Mouse (Mus musculus) limb, embryonic 15.5 days (tissue): ENCODE measurements around the gene Fzd9. TPM values are rescaled to one million over a fixed set of nuclear protein-coding genes. Genes with fewer than 3 reads are reported as not detected.

Experiments
- ATAC-seq: fragments of 200-750 bp; cut with Nextera tagmentation; 2 replicates; pipeline ENCODE4 v1.8.0; 2017; ENCODE audit warnings: low read depth, moderate TSS enrichment; ENCODE audit not compliant: insufficient number of reproducible peaks, low FRiP score, low TSS enrichment
- H3K27ac ChIP-seq: fragments of 300-500 bp; sonication (generic); 2 replicates; pipeline ENCODE4 v1.5.1; 2015; ENCODE audit warnings: moderate library complexity, mild to moderate bottlenecking, inconsistent platforms
- H3K27me3 ChIP-seq: fragments of 300-500 bp; sonication (generic); 2 replicates; pipeline ENCODE4 v1.6.1; 2015; ENCODE audit warnings: inconsistent platforms
- H3K36me3 ChIP-seq: fragments of 300-500 bp; sonication (generic); 2 replicates; pipeline ENCODE4 v1.6.1; 2015; ENCODE audit warnings: inconsistent platforms
- H3K4me1 ChIP-seq: fragments of 300-500 bp; sonication (generic); 2 replicates; pipeline ENCODE4 v1.6.1; 2015; ENCODE audit warnings: inconsistent platforms
- H3K4me2 ChIP-seq: fragments of 300-500 bp; sonication (generic); 2 replicates; pipeline ENCODE4 v1.6.1; 2015; ENCODE audit warnings: mild to moderate bottlenecking, inconsistent platforms
- H3K4me3 ChIP-seq: fragments of 300-500 bp; sonication (generic); 2 replicates; pipeline ENCODE4 v1.5.1; 2015; ENCODE audit warnings: mild to moderate bottlenecking, inconsistent platforms
- H3K9ac ChIP-seq: fragments of 300-500 bp; sonication (generic); 2 replicates; pipeline ENCODE4 v1.6.1; 2015; ENCODE audit warnings: inconsistent platforms
- H3K9me3 ChIP-seq: fragments of 300-500 bp; sonication (generic); 2 replicates; pipeline ENCODE4 v1.6.1; 2016; ENCODE audit warnings: inconsistent platforms
- WGBS: fragments of 180-500 bp; shearing (Covaris S2); methylation state at CpG from one replicate; pipeline ENCODE4 v1.1.7; 2015; 5-methylcytosine and 5-hydroxymethylcytosine counted together
- microRNA-seq: library from miRNA; unstranded; fragments of <30 nt; microRNA quantifications from one replicate; pipeline ENCODE4, GENCODE M21; 2016
- polyA plus RNA-seq: library from polyadenylated mRNA; unstranded; fragments of >200 nt; fragmentation: Nextera tagmentation; extraction: Ambion mirVana; gene quantifications from 2 replicates; pipeline ENCODE4 v1.2.1, GENCODE M21; 2015

Gene Fzd9
- polyA plus RNA-seq, 1 experiment from 2014 or later = 18.6 TPM

DNA sequence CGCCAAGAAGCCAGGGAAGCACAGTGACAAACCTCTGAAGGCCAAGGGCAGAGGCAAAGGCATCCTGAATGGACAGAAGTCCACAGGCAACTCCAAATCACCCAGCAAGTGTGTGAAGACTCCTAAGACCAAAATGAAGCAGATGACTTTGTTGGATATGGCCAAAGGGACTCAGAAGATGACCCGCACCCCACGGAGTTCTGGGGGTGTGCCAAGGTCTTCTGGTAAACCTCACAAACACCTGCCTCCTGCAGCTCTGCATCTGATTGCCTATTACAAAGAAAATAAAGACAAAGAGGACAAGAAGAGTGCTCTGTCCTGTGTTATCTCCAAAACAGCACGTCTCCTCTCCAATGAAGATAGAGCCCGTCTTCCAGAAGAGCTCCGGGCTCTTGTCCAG is 34.2 kb downstream of the Fzd9 start:
- no peaks in the 10 kb centered on the region for H3K4me1 ChIP-seq
- H3K4me3 ChIP-seq = no peak overlapping the region
- 87% methylated on average over 6 of the region's 6 CpGs for WGBS
- no peak overlapping the region for H3K27ac ChIP-seq
- no peak overlapping the region for H3K4me2 ChIP-seq
- no peak for ATAC-seq
- no peaks in the 10 kb centered on the region for H3K9me3 ChIP-seq
- H3K36me3 ChIP-seq = peaks cover 91% of the 10 kb centered on the region
- H3K27me3 ChIP-seq = no peaks in the 10 kb centered on the region
- H3K9ac ChIP-seq = no peak overlapping the region

DNA sequence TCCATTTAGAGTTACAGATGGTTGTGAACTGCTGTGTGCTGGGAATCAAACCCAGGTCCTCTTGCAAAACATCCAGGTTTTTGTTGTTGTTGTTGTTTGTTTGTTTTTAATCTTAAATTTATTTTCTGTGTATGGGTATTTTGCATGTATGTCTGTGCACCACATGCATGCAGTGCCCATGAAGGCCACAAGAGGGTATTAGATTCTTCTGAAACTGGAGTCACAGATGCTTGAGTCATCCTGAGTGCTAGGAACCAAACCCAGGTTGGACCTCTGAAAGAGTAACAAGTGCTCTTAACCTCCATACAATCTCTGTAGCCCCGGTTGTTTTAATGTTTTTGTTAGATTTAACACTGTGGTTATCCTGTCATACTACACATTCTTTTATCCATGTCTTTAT is 42.8 kb downstream of the Fzd9 start:
- no peaks in the 10 kb centered on the region for H3K9me3 ChIP-seq
- H3K4me1 ChIP-seq = no peaks in the 10 kb centered on the region
- H3K4me3 ChIP-seq = no peak overlapping the region
- peaks cover 76% of the 10 kb centered on the region for H3K36me3 ChIP-seq
- H3K27ac ChIP-seq = no peak overlapping the region
- no peak overlapping the region for H3K4me2 ChIP-seq
- H3K27me3 ChIP-seq = no peaks in the 10 kb centered on the region
- no peak for ATAC-seq
- H3K9ac ChIP-seq = no peak overlapping the region
- WGBS = 84% methylated on average over 1 of the region's 1 CpGs

DNA sequence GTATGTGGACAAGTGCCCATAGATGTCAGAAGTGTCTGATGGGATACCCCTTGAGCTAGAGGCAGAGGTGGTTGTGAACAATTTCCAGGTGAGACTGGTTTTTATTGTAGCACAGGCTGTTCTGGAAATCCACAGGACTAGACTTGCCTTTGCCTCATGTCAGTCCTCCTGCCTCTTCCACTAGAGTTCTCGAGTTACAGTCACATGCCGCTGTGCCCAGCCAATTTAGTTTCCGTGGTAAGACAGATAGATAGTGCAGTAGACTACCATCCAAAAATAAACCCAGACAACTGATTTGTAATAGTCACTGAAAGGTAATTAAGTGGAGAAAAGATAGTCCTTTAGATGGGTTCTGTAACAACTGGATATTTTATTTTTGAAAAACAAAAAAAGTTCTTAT is 48.3 kb downstream of the Fzd9 start:
- H3K9me3 ChIP-seq = no peaks in the 10 kb centered on the region
- H3K27ac ChIP-seq = no peak overlapping the region
- no peak overlapping the region for H3K4me2 ChIP-seq
- H3K9ac ChIP-seq = no peak overlapping the region
- ATAC-seq = no peak
- WGBS = 53% methylated on average over 3 of the region's 3 CpGs
- H3K4me1 ChIP-seq = no peaks in the 10 kb centered on the region
- H3K27me3 ChIP-seq = no peaks in the 10 kb centered on the region
- H3K4me3 ChIP-seq = no peak overlapping the region
- H3K36me3 ChIP-seq = peaks cover 65% of the 10 kb centered on the region

Small RNAs within 50 kb of the gene (microRNA-seq; reads per million reads assigned to microRNA genes)
- not detected for gene Gm25315

Other genes with a start within 250 kb of the Fzd9 start
- 66.1 and 68.2 TPM in 2 replicates for gene Abhd11, start 242.1 kb downstream of the Fzd9 start, polyA plus RNA-seq
- gene Stx1a, start 227.7 kb downstream of the Fzd9 start, polyA plus RNA-seq = 9.9 and 11.3 TPM in 2 replicates
- gene Dnajc30, start 187.0 kb downstream of the Fzd9 start, polyA plus RNA-seq = 31.2 and 33.3 TPM in 2 replicates
- 108 and 109 TPM in 2 replicates for gene Bud23, start 186.3 kb downstream of the Fzd9 start, polyA plus RNA-seq
- gene Vps37d, start 173.0 kb downstream of the Fzd9 start, polyA plus RNA-seq = 7.6 and 9.5 TPM in 2 replicates
- gene Mlxipl, start 161.3 kb downstream of the Fzd9 start, polyA plus RNA-seq = 0.82 and 0.86 TPM in 2 replicates
- gene Tbl2, start 101.6 kb downstream of the Fzd9 start, polyA plus RNA-seq = 30.1 and 33.4 TPM in 2 replicates
- 47.6 and 50.4 TPM in 2 replicates for gene Bcl7b, start 82.9 kb downstream of the Fzd9 start, polyA plus RNA-seq
- gene Baz1b, start 64.0 kb downstream of the Fzd9 start, polyA plus RNA-seq = 34.3 and 38.4 TPM in 2 replicates
- gene Fkbp6, start 98.8 kb upstream of the Fzd9 start, polyA plus RNA-seq = not detected in 2 replicates
- 0.24 TPM in 1 of 2 replicates, not detected in the other for gene Trim50, start 102.1 kb upstream of the Fzd9 start, polyA plus RNA-seq
- gene Nsun5, start 118.7 kb upstream of the Fzd9 start, polyA plus RNA-seq = 35.7 and 37.3 TPM in 2 replicates
- gene Pom121, start 143.3 kb upstream of the Fzd9 start, polyA plus RNA-seq = 9.5 and 10.9 TPM in 2 replicates